Mouse (Mus musculus): Measurements from ENCODE around the gene Il18bp.

DNA sequence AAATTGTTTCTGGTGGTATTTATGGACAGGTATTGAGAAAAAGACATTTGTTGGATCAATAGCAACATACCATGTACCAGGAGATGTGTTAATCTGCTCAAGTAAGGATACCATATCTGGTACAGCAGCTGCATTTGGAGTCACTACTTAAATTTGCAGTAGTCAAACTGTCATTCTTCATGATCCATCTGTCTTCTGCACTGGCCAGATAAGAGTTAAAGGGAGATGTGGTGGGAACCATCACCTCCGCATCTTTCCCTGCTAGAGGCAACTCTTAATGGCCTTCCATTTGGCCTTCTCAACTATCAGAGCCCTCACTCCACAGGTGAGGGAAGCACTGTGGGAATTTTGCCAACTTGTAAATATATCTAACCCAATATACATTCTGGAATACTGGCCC is 12.0 kb downstream of the Il18bp start:
- no peak for TF ChIP-seq POLR2A (IDR thresholded peaks at IDR 0.05; ENCODE audit: low read depth, low read length)
- no peak for TF ChIP-seq CTCF (conservative IDR thresholded peaks at IDR 0.05; ENCODE audit: insufficient read depth, insufficient read length, low read depth, low read length)

Measured in kidney, adult 2 months (tissue).